Mouse (Mus musculus): ENCODE measurements around the gene Spata2. TPM values are rescaled to one million over a fixed set of nuclear protein-coding genes. Genes with fewer than 3 reads are reported as not detected.

Gene Spata2
- 10 to 100 TPM; 77.8 to 83.1 TPM for total RNA-seq (2021)

- peak; percentile 95 to 96 for DNase-seq
Observed at GRCm38 (mm10) chr2:167492713-167493636, at the start of gene Spata2. TSS of gene Spata2 (minus strand) at chr2:167492887.

- no peak for DNase-seq
Observed at GRCm38 (mm10) chr2:167542361-167542760, 49.7 kb upstream of the Spata2 start.

- no peak for DNase-seq
Observed at GRCm38 (mm10) chr2:167541761-167542160, 49.1 kb upstream of the Spata2 start.

- DNase-seq = no peak
Observed at GRCm38 (mm10) chr2:167541324-167541723, 48.6 kb upstream of the Spata2 start.

GRCm38 (mm10) chr2:167540477-167541110 lies 47.9 kb upstream of the Spata2 start:
- no peak for DNase-seq

- DNase-seq = no peak
Observed at GRCm38 (mm10) chr2:167539536-167540476, 47.1 kb upstream of the Spata2 start.

GRCm38 (mm10) chr2:167538671-167539306 lies 46.1 kb upstream of the Spata2 start:
- DNase-seq = no peak

- peak; percentile 72 to 78 for DNase-seq
Observed at GRCm38 (mm10) chr2:167537476-167538297, 45.0 kb upstream of the Spata2 start, which contains the start of gene Snai1. TSS of gene Snai1 (plus strand) at chr2:167538195.

- no peak for DNase-seq
Observed at GRCm38 (mm10) chr2:167536320-167536945, 43.7 kb upstream of the Spata2 start.

- no peak for DNase-seq
Observed at GRCm38 (mm10) chr2:167533880-167534279, 41.2 kb upstream of the Spata2 start.

GRCm38 (mm10) chr2:167532131-167532530 lies 39.4 kb upstream of the Spata2 start:
- DNase-seq = peak in 1 of 2 experiments; percentile 21

GRCm38 (mm10) chr2:167530536-167530935 lies 37.8 kb upstream of the Spata2 start:
- no peak for DNase-seq

GRCm38 (mm10) chr2:167529935-167530513 lies 37.3 kb upstream of the Spata2 start:
- no peak for DNase-seq

GRCm38 (mm10) chr2:167528278-167528677 lies 35.6 kb upstream of the Spata2 start:
- no peak for DNase-seq

GRCm38 (mm10) chr2:167519606-167520252 lies 27.0 kb upstream of the Spata2 start:
- DNase-seq = no peak

GRCm38 (mm10) chr2:167515688-167516087 lies 23.0 kb upstream of the Spata2 start:
- no peak for DNase-seq

GRCm38 (mm10) chr2:167514641-167515040 lies 22.0 kb upstream of the Spata2 start:
- DNase-seq = no peak

GRCm38 (mm10) chr2:167512970-167513369 lies 20.3 kb upstream of the Spata2 start:
- DNase-seq = no peak

GRCm38 (mm10) chr2:167512365-167512764 lies 19.7 kb upstream of the Spata2 start:
- DNase-seq = no peak

Measured in layer of hippocampus, postnatal 36 days (tissue).